Comparison of ENCODE assay signal across 16 mouse cellular contexts in the genomic region with DNA sequence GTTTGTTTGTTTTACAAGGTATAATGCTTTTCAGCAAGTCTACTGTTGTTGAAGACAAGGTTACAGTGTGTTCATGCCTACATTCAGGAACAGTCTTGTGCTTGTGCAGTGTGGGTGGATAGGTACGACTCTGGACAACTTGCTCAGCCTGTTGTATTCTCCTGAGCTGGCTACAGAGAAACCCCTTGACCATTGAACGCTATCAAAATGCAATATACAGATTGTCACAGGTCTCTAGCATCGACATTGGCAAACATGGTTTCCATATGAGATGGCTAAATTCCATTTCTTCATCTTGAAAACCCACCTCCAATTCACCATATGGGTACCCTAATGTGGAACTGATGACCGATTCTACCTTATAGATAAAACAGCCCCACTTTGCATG. TPM values are rescaled to one million over a fixed set of nuclear protein-coding genes. Genes with fewer than 3 reads are reported as not detected.
DNase-seq lines count a peak whose midpoint lies in the region; ATAC-seq lines count a peak whose summit lies in the region.
"Had no signal": no experiment of that assay in that cellular context is flagged by ENCODE, and none has a peak within 500 bp of the region (broad histone marks: within the 10 kb centered on the region; RNA-seq: fewer than 3 reads in every experiment).

No protein-coding gene starts in this region.

- no peaks in the 10 kb centered on the region for H3K9me3 ChIP-seq in hindbrain, embryonic 12.5 days (replicated peaks)
- H3K9me3 ChIP-seq in midbrain, embryonic 15.5 days, result no peaks in the 10 kb centered on the region
- no peaks in the 10 kb centered on the region for H3K9me3 ChIP-seq in heart, embryonic 10.5 days
- H3K9me3 ChIP-seq: limb, embryonic 15.5 days had no signal

- WGBS in hindbrain, embryonic 12.5 days, result 10% methylated on average over 4 of the region's 4 CpGs
- 16% methylated on average over 4 of the region's 4 CpGs for whole genome bisulfite sequencing in midbrain, embryonic 15.5 days
- 14% methylated on average over 4 of the region's 4 CpGs for WGBS in heart, embryonic 10.5 days

- no peak overlapping the region for H3K9ac ChIP-seq in hindbrain, embryonic 12.5 days
- H3K9ac ChIP-seq in midbrain, embryonic 15.5 days, result no peak overlapping the region
- H3K9ac ChIP-seq: limb, embryonic 15.5 days had no signal

- no peak for ATAC-seq in hindbrain, embryonic 12.5 days (ENCODE audit: low FRiP score)
- no peak for ATAC-seq in midbrain, embryonic 15.5 days (replicated peaks)

- peak overlapping the region; percentile 53 for H3K4me2 ChIP-seq in hindbrain, embryonic 12.5 days (replicated peaks)
- H3K4me2 ChIP-seq in midbrain, embryonic 15.5 days, result peak overlapping the region; percentile 52; the same call in 1 of the 2 replicates

- DNase-seq in embryo, embryonic 10 days (ENCODE audit: low spot score), result peak; percentile 5
- peak; percentile 17 for DNase-seq in embryo, embryonic 9.5 days (ENCODE audit: extremely low spot score)
- no peak for DNase-seq in left cerebral cortex, adult 8-10 months (ENCODE audit: low spot score in 2 of 2)
- no peak for DNase-seq in heart, embryonic 10.5 days (ENCODE audit: low spot score)
- no peak for DNase-seq in kidney, postnatal 10 days
- DNase-seq: gastrocnemius, postnatal 36 days; lung, adult 2 months; thymus, postnatal 14 days had no signal

- peak overlapping the region; percentile 71 for H3K27ac ChIP-seq in hindbrain, embryonic 12.5 days
- H3K27ac ChIP-seq in midbrain, embryonic 15.5 days, result peak overlapping the region; percentile 26; the same call in 1 of the 2 replicates
- H3K27ac ChIP-seq in heart, embryonic 10.5 days, result no peak overlapping the region
- H3K27ac ChIP-seq: left cerebral cortex, adult 2 months; limb, embryonic 15.5 days had no signal

- H3K36me3 ChIP-seq in hindbrain, embryonic 12.5 days, result no peaks in the 10 kb centered on the region
- H3K36me3 ChIP-seq in midbrain, embryonic 15.5 days (replicated peaks), result no peaks in the 10 kb centered on the region
- H3K36me3 ChIP-seq in heart, embryonic 10.5 days, result no peaks in the 10 kb centered on the region
- H3K36me3 ChIP-seq: limb, embryonic 15.5 days had no signal

- H3K4me3 ChIP-seq in hindbrain, embryonic 12.5 days, result no peak overlapping the region
- no peak overlapping the region for H3K4me3 ChIP-seq in midbrain, embryonic 15.5 days
- H3K4me3 ChIP-seq in heart, embryonic 10.5 days, result no peak overlapping the region
- H3K4me3 ChIP-seq: left cerebral cortex, adult 2 months had no signal

- H3K27me3 ChIP-seq in hindbrain, embryonic 12.5 days, result peaks cover 66% of the 10 kb centered on the region
- peaks cover 48% of the 10 kb centered on the region for H3K27me3 ChIP-seq in midbrain, embryonic 15.5 days (replicated peaks)
- peaks cover 98% of the 10 kb centered on the region for H3K27me3 ChIP-seq in heart, embryonic 10.5 days (ENCODE audit: insufficient read depth, poor library complexity, severe bottlenecking)

- H3K4me1 ChIP-seq in hindbrain, embryonic 12.5 days, result peaks cover 16% of the 10 kb centered on the region; the same call in 1 of the 2 replicates
- peaks cover 11% of the 10 kb centered on the region; the same call in 1 of the 2 replicates for H3K4me1 ChIP-seq in midbrain, embryonic 15.5 days
- H3K4me1 ChIP-seq in heart, embryonic 10.5 days, result peaks cover 7% of the 10 kb centered on the region

RNA-seq across cellular contexts. Expression of a gene that starts 5.9 kb away (rescaled TPM):
- 54.0 and 55.0 TPM in 2 replicates for polyA plus RNA-seq in hindbrain, embryonic 12.5 days (2016; fragmentation: Nextera tagmentation; extraction: Ambion mirVana)
- 53.1 and 59.1 TPM in 2 replicates for polyA plus RNA-seq in midbrain, embryonic 15.5 days (2015; fragmentation: Nextera tagmentation; extraction: Ambion mirVana)
- 1 to 10 TPM; 3.2 to 8.1 (median 5.6) TPM for total RNA-seq in left cerebral cortex, adult 8-10 months (2022)
- polyA plus RNA-seq in heart, embryonic 10.5 days (2016; fragmentation: Nextera tagmentation; extraction: Ambion mirVana), result 0.13 TPM in 1 of 2 replicates, not detected in the other
- total RNA-seq: megakaryocyte, adult 5-6 weeks had no signal
- polyA plus RNA-seq: heart, embryonic 16.5 days; intestine, embryonic 14.5 days; lung, adult 2 months; stomach, embryonic 14.5 days had no signal

RNA-seq across cellular contexts. Expression of a gene that starts 9.3 kb away (rescaled TPM):
- polyA plus RNA-seq in hindbrain, embryonic 12.5 days (2016; fragmentation: Nextera tagmentation; extraction: Ambion mirVana), result 17.0 and 17.9 TPM in 2 replicates
- polyA plus RNA-seq in midbrain, embryonic 15.5 days (2015; fragmentation: Nextera tagmentation; extraction: Ambion mirVana), result 10.0 and 11.6 TPM in 2 replicates
- total RNA-seq in left cerebral cortex, adult 8-10 months (2022), result 10 to 100 TPM; 13.6 to 36.2 (median 24.1) TPM
- not detected in 2 replicates for polyA plus RNA-seq in heart, embryonic 10.5 days (2016; fragmentation: Nextera tagmentation; extraction: Ambion mirVana)
- total RNA-seq: megakaryocyte, adult 5-6 weeks had no signal
- polyA plus RNA-seq: intestine, embryonic 14.5 days; stomach, embryonic 14.5 days had no signal

Comparison
In these comparisons a context has a peak if more than half of its experiments do, and no peak if none do; other contexts are left out.
1. DNase-seq: peak in embryo, embryonic 10 days (single experiment) and embryo, embryonic 9.5 days (single experiment); none in left cerebral cortex, adult 8-10 months (0 of 2), heart, embryonic 10.5 days (single experiment) and kidney, postnatal 10 days (single experiment).
2. RNA of a gene that starts 5.9 kb away (polyA plus RNA-seq): 53.1 to 59.1 TPM in midbrain, embryonic 15.5 days and 54.0 to 55.0 TPM in hindbrain, embryonic 12.5 days; 0.13 TPM in heart, embryonic 10.5 days; every median in the first group is over 10 times any median in the second.
3. RNA of a gene that starts 9.3 kb away (polyA plus RNA-seq): 17.0 to 17.9 TPM in hindbrain, embryonic 12.5 days and 10.0 to 11.6 TPM in midbrain, embryonic 15.5 days; not detected in heart, embryonic 10.5 days; every median in the first group is over 10 times any median in the second.